Mouse (Mus musculus) urinary bladder, postnatal 4 days (tissue): ENCODE data around the gene Gjb2.

ENCODE experiments used
- DNase-seq, 2 experiments: peaks; one replicate each; pipeline ENCODE4 v3.0.0; 2021 to 2022; ENCODE audit warnings: low spot score in 2 of 2

Gjb2 gene

GRCm38 (mm10) chr14:57104106-57105023 lies at the start of gene Gjb2:
TSS of gene Gjb2 (minus strand) at chr14:57104702.
- DNase-seq: peak in 1 of 2 experiments; percentile 30

DNA sequence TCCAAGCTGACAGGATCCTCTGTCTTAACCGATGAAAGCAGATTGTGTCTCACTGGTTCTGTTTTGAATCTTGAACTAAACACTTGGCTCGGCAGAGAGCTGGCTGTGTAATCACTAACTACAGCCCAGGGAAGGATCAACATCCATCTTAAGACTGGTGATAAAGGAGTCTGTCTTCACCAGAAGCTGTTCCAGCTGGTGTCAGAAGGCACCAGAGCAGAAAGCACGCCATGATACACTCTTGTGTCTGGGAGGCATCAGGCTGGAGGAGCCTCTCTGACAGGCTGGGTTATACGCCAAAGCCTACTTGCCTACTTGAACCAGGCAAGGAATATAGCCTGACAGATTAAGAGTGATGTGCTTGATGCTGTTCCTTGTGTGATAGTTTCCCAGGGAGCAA lies 41.2 kb upstream of the Gjb2 start:
- DNase-seq: no peak

DNA sequence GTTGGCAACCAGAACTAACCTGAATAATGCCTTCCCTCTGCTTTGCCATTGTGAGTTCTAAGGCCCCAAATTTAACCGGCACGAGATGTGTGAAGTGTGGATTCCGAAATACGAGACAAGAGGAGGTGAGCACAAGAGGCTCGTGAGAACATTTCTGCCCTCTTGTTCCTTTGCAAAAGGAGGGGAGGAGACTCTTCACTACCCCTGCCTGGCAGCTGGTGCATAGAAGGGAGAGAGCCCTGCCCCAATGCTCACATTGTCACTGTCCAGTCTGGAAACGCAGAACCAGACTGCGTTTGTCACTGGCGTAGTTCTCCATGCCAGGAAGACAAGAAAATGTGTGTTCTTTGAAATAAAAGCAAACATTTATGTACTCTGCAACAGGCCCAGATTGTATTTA lies 30.8 kb upstream of the Gjb2 start:
- no peak for DNase-seq

- no peak for DNase-seq
Observed at GRCm38 (mm10) chr14:57133161-57133661, 28.7 kb upstream of the Gjb2 start, which contains the start of gene Gjb6. TSS of gene Gjb6 (minus strand) at chr14:57133611.

GRCm38 (mm10) chr14:57127383-57127782 lies 22.9 kb upstream of the Gjb2 start:
- DNase-seq: no peak

DNA sequence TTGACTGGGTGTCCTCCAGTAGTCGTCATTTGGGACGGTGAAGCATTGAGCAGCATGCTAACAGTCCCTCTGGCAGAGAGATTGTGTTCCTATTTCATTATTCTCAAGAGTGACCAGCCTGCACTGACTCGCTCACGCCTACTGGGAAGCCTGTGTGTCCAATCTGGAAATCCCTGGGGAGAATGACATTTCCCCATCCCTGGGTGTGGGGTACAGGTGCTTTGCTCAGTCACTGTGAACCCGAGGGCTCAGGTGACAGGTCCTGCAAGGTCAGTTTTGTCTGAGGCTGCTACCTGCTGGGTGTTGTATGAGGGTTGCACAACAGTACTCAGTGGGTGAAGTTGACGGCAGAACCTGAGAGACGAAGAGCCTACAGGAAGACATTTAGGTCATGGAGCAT lies 17.8 kb upstream of the Gjb2 start:
- DNase-seq: no peak

- no peak for DNase-seq
Observed at GRCm38 (mm10) chr14:57115823-57116544, 11.5 kb upstream of the Gjb2 start, which contains the start of gene Gm4491. TSS of gene Gm4491 (minus strand) at chr14:57115883.

DNA sequence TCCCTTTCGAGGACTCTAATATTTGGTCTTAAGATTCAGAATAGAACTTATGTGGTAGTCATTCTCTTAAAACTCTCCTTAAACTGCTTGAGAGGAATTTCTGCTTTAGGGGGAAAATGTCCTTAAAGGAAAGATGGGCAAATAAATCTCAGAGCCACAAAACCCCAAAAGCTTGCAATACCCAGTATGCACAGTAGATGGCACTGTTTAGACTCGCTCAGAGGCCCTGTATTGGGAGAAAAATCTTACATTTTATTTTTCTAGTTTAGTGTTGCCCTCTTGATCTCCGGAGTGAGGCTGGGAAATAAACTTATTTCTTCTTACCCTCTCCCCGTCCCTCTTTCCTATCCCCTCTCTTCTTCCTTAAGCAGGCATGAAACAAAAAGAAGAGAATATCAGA lies 4.7 kb upstream of the Gjb2 start:
- DNase-seq: no peak

- no peak for DNase-seq
Observed at GRCm38 (mm10) chr14:57107916-57108315, 3.4 kb upstream of the Gjb2 start.

- DNase-seq: no peak
Observed at GRCm38 (mm10) chr14:57107091-57107490, 2.6 kb upstream of the Gjb2 start.

GRCm38 (mm10) chr14:57105721-57106120 lies 1.2 kb upstream of the Gjb2 start:
- no peak for DNase-seq

GRCm38 (mm10) chr14:57105111-57105510 lies 609 bp upstream of the Gjb2 start:
- no peak for DNase-seq

DNA sequence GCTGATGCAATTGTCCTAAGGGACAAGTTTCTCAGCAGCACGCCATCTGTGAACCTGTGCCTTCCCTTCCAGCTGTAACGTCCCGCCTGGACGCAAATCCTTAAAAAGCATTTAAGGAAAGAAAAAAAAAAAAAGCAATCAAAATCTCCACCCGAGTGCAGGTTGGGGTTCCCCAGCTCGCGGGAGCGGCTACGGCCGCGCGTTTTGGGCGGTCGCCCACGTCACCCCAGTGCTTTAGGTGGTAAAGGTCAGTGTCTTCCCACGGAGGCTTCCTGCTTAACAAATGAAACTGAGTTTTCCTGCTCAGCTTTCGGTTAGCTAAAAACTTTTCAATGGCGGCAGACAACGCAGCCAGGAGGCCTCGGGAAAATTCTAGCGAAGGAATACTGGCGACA lies 794 bp downstream of the Gjb2 start:
- DNase-seq: no peak

- DNase-seq: no peak
Observed at GRCm38 (mm10) chr14:57103121-57103520, 1.4 kb downstream of the Gjb2 start.

GRCm38 (mm10) chr14:57101623-57102022 lies 2.9 kb downstream of the Gjb2 start:
- DNase-seq: no peak

GRCm38 (mm10) chr14:57095855-57096254 lies 8.6 kb downstream of the Gjb2 start:
- no peak for DNase-seq

- no peak for DNase-seq
Observed at GRCm38 (mm10) chr14:57093029-57093428, 11.5 kb downstream of the Gjb2 start.

GRCm38 (mm10) chr14:57090001-57090400 lies 14.5 kb downstream of the Gjb2 start:
- DNase-seq: no peak

- DNase-seq: peak in 1 of 2 experiments; percentile 49
Observed at GRCm38 (mm10) chr14:57089107-57089506, 15.4 kb downstream of the Gjb2 start.

DNA sequence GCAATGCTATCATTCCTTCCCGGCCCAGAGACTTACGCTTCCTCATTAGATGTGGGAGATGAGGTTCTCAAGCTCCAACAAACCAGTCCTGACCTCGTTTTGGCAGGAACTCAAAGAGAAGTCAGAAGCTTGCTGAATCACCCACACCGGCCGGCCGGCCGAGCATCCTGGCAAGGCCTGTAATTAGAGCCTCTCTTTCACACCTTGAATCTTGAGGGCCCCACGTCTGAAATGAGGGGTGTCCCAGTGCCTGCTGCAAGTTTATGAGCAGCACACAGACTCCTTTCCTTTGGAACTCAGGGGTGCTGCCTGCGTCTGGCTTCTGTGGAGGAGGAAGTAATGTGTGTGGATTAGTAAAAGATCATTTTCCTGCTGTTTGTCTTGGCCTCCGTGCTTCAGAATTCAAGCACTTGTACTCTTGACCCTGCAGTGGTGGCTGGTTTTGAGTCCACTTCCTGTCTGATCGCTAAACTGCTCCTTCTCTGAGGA lies 20.3 kb downstream of the Gjb2 start:
- no peak for DNase-seq

DNA sequence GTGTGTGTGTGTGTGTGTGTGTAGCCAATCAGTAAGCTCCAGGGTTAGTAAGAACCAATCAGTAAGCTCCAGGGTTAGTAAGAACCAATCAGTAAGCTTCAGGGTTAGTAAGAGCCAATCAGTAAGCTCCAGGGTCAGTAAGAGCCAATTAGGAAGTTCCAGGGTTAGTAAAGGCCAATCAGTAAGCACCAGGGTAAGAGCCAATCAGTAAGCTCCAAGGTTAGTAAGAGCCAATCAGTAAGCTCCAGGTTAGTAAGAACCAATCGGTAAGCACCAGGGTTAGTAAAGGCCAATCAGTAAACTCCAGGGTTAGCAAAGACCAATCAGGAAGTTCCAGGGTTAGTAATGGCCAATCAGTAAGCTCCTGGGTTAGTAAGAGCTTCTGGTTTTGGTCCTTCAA lies 21.6 kb downstream of the Gjb2 start:
- no peak for DNase-seq

- DNase-seq: no peak
Observed at GRCm38 (mm10) chr14:57075537-57075936, 29.0 kb downstream of the Gjb2 start.
